Mouse (Mus musculus): Measurements from ENCODE around the gene Lrrc37a. TPM values are rescaled to one million over a fixed set of nuclear protein-coding genes. Genes with fewer than 3 reads are reported as not detected.
A peak's percentile ranks its signal among the peaks of the same experiment; 100 is the strongest.
"Not testable (repeated sequence)": the region's sequence is repeated elsewhere in the genome, so short reads cannot be mapped to it uniquely, and the experiment has no call there.

Lrrc37a gene
- polyA plus RNA-seq (2015; fragmentation: Nextera tagmentation; extraction: Ambion mirVana): not detected in 2 replicates

DNA sequence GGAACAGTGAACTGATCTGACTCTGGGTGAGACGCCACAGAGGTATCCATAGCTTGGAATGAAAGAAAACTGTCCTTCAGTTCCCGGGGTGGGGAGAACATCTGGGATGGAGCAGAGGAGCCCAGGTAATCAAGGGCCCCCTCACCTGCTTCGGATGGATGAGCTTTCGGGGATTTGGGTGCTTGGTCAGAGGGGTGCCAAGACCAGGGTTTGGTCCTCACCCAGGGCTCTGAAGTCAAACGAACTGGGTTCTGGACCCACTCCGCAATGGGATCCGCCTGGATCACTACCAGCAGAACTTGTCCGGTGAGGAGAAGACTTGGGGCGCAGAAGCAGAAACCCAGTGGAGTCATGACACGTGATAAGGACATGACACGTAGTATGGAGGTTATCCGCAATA lies at the start of gene Lrrc37a:
Gene Lrrc37a, minus strand, starts transcription at position 101 of the 400 bp plus-strand sequence.
- H3K4me1 ChIP-seq: no peaks in the 10 kb centered on the region
- ATAC-seq (replicated peaks): no peak
- H3K27me3 ChIP-seq: no peaks in the 10 kb centered on the region
- H3K4me2 ChIP-seq (replicated peaks): no peak within 1 kb of the TSS
- no peak within 1 kb of the TSS for H3K9ac ChIP-seq (replicated peaks)
- no peaks in the 10 kb centered on the region for H3K36me3 ChIP-seq
- H3K9me3 ChIP-seq: no peaks in the 10 kb centered on the region
- no peak within 1 kb of the TSS for H3K4me3 ChIP-seq
- WGBS: 94% methylated on average over 12 of the region's 12 CpGs
- no peak within 1 kb of the TSS for H3K27ac ChIP-seq (replicated peaks)

DNA sequence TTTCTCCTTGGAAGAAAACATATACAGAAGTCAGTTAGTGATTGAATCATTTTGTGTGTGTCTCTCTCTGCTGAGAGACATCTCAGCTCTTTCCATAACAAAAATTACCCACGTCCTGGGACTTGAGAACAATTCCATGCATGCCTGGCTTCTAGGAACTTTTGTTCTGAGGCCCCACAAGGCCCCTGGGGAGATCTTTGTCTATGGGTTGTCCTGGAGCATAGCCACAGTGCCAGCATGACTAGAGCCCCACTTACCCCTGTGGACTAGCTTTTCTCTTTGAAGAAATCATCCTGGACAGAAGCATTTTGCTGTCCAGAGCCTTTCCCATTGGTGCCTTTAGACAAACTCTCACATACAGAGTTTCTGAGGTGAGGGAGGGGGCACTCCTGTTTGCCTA lies 30.6 kb upstream of the Lrrc37a start:
- not testable (repeated sequence) for ATAC-seq (replicated peaks); H3K4me3 ChIP-seq; H3K36me3 ChIP-seq; H3K27ac ChIP-seq (replicated peaks); H3K4me2 ChIP-seq (replicated peaks); H3K4me1 ChIP-seq; H3K27me3 ChIP-seq; H3K9ac ChIP-seq (replicated peaks); H3K9me3 ChIP-seq
- WGBS: 19% methylated on average over 1 of the region's 1 CpGs

DNA sequence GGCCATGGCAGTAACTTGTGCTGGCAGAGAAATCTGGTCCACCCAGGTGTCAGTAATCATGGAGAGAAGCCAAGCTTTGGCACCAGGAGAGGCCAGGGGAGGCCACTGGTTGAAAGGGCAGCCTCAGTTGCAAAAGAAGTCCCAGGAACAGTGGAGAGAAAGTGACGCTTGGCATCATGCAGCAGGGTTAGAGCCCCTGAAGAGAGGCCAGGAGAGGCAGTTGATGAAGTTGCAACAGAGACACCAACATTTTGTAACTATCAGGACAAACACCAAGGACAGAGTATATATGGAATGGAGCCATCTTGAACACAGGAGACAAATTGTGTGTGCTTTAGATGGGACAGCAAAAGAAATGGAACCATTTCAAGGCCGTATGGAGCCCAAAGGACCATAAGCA lies 7.7 kb upstream of the Lrrc37a start:
- Histone ChIP-seq H3K4me1 (no peaks in the 10 kb centered on the region), H3K27me3 (no peaks in the 10 kb centered on the region), H3K4me2 (replicated peaks) (no peak overlapping the region), H3K27ac (replicated peaks) (no peak overlapping the region), H3K9ac (replicated peaks) (no peak overlapping the region), H3K9me3 (0 out of 2 replicates have a peak, but pooled peaks cover 3% of the 10 kb centered on the region), H3K4me3 (no peak overlapping the region), H3K36me3 (no peaks in the 10 kb centered on the region)
- WGBS: 80% methylated on average over 2 of the region's 2 CpGs
- ATAC-seq (replicated peaks): no peak

DNA sequence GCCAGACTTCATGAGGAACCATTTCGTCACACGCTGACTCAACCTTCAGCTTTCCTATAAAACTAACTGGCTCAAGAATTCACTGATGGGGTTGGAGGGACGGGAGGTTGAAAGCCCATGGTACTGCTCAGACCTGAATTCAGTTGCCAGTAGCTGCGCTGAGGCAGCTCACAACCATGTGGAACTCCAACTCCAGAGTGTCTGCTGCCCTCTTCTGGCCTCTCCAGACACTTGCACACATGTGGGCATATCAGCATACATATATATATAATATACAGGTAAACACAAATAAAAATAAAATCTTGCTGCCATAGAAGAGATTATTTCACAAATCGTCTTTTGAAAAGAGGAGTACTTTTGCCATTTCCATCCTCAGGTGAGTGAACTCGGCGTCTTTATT lies 40.0 kb downstream of the Lrrc37a start:
- no peak overlapping the region for H3K4me2 ChIP-seq (replicated peaks)
- H3K4me1 ChIP-seq: no peaks in the 10 kb centered on the region
- H3K27ac ChIP-seq (replicated peaks): no peak overlapping the region
- ATAC-seq (replicated peaks): no peak
- H3K9ac ChIP-seq (replicated peaks): no peak overlapping the region
- 72% methylated on average over 7 of the region's 7 CpGs for WGBS
- no peaks in the 10 kb centered on the region for H3K9me3 ChIP-seq
- no peaks in the 10 kb centered on the region for H3K27me3 ChIP-seq
- H3K4me3 ChIP-seq: no peak overlapping the region
- H3K36me3 ChIP-seq: no peaks in the 10 kb centered on the region

DNA sequence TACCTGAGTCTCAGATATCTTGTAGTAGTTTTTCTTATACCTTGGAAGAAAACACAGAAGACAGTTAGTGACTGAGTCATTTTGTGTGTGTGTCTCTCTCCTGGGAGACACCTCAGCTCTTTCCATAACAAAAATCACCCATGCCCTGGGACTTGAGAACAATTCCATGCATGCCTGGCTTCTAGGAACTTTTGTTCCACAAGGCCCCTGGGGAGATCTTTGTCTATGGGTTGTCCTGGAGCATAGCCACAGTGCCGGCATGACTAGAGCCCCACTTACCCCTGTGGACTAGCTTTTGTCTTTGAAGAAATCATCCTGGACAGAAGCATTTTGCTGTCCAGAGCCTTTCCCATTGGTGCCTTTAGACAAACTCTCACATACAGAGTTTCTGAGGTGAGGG lies 53.3 kb downstream of the Lrrc37a start:
- 52% methylated on average over 1 of the region's 1 CpGs for WGBS
- not testable (repeated sequence) for H3K4me1 ChIP-seq; H3K4me2 ChIP-seq (replicated peaks); H3K36me3 ChIP-seq; H3K27ac ChIP-seq (replicated peaks); H3K4me3 ChIP-seq; H3K9ac ChIP-seq (replicated peaks); H3K9me3 ChIP-seq; H3K27me3 ChIP-seq; ATAC-seq (replicated peaks)

DNA sequence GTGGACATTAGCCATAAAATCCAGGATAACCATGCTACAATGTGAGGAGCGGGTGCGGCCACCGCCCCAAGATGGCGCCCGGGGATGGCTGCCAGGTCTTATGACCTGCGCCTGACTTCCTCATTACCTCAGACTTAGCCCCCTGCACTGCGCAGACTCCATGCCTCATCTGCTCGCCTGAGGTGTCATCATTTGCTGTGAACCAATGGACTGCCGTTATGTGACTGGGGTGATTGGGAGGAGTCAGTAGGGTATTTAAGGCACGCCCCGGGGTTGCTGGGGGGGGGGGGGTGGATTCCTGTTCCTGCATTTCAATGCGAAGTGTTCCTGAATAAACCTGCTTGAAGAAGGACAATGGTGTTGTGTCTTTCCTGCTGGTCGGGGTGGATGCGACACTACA lies 54.7 kb downstream of the Lrrc37a start:
- H3K36me3 ChIP-seq; H3K9me3 ChIP-seq; H3K27me3 ChIP-seq; H3K4me1 ChIP-seq; H3K4me3 ChIP-seq; H3K4me2 ChIP-seq (replicated peaks); H3K27ac ChIP-seq (replicated peaks); ATAC-seq (replicated peaks); H3K9ac ChIP-seq (replicated peaks): not testable (repeated sequence)
- 91% methylated on average over 14 of the region's 14 CpGs for WGBS

DNA sequence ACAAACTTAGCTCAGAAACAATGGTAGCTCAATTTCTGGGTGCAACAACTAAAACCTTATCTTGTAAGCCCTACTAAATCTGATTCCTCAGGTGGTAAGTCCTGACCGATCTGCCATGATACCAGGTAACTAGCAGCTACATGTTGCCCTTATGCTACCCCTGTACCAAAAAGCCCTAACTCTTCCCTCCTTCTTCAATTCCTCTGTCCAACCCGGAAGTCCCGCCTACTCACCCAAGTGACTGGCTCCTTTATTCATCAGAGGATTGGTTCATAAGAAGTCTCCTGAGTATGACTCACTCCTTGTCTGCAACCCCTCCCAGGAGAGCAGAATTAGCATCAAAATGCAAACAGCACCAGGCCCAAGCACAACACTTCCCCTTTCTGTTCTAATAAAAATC lies 60.7 kb downstream of the Lrrc37a start:
- Histone ChIP-seq H3K9me3 (no peaks in the 10 kb centered on the region), H3K36me3 (no peaks in the 10 kb centered on the region), H3K27me3 (no peaks in the 10 kb centered on the region), H3K4me1 (no peaks in the 10 kb centered on the region), H3K4me3 (no peak overlapping the region), H3K9ac (replicated peaks) (no peak overlapping the region), H3K4me2 (replicated peaks) (no peak overlapping the region), H3K27ac (replicated peaks) (no peak overlapping the region)
- ATAC-seq (replicated peaks): no peak
- 92% methylated on average over 3 of the region's 3 CpGs for WGBS

DNA sequence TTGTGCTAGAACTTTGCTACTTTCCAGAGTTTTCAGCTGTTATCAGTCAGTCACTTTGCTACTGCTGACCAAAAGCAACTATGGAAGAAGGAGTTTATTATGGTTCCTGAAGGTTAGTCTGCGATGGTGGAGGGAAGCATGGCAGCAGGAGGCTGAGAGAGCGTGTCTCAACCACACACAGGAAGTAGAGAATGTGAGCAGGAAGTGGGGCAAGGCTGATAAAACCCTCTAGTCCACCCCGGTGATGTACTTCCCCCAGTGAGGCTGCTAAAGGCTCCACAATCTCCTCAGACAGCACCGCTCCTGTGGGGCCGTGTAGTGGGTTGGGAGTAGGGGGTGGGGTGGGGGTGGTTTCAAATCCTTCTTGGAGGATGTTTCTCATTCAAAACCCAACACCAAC lies 68.1 kb downstream of the Lrrc37a start:
- H3K36me3 ChIP-seq: no peaks in the 10 kb centered on the region
- H3K4me3 ChIP-seq: no peak overlapping the region
- 94% methylated on average over 5 of the region's 5 CpGs for WGBS
- H3K4me1 ChIP-seq: no peaks in the 10 kb centered on the region
- H3K27me3 ChIP-seq: no peaks in the 10 kb centered on the region
- no peak for ATAC-seq (replicated peaks)
- no peak overlapping the region for H3K9ac ChIP-seq (replicated peaks)
- no peak overlapping the region for H3K27ac ChIP-seq (replicated peaks)
- no peak overlapping the region for H3K4me2 ChIP-seq (replicated peaks)
- no peaks in the 10 kb centered on the region for H3K9me3 ChIP-seq

DNA sequence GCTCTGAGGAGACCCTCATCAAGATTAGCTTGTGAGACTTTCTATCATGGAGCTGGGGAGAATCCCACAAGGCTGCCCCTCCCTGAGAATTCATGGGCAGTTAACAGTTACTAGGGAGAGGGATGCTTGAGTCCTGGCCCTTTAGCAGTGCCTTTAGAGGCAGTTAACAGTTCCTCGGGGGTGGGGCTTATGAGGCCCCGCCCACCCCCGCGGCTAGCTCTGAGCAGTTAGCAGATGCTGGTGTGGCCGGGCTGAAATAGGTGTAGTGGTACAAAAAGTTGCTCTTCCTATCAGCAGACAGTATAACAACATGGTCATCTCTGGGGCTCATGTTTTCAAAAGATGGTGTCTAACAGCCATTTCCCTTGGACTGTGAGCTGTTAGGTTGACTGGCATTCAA lies 79.4 kb downstream of the Lrrc37a start:
- Histone ChIP-seq H3K4me1 (no peaks in the 10 kb centered on the region), H3K27ac (replicated peaks) (no peak overlapping the region), H3K9ac (replicated peaks) (no peak overlapping the region), H3K9me3 (no peaks in the 10 kb centered on the region), H3K36me3 (no peaks in the 10 kb centered on the region), H3K27me3 (no peaks in the 10 kb centered on the region), H3K4me2 (replicated peaks) (no peak overlapping the region), H3K4me3 (no peak overlapping the region)
- no peak for ATAC-seq (replicated peaks)
- 47% methylated on average over 5 of the region's 5 CpGs for WGBS

DNA sequence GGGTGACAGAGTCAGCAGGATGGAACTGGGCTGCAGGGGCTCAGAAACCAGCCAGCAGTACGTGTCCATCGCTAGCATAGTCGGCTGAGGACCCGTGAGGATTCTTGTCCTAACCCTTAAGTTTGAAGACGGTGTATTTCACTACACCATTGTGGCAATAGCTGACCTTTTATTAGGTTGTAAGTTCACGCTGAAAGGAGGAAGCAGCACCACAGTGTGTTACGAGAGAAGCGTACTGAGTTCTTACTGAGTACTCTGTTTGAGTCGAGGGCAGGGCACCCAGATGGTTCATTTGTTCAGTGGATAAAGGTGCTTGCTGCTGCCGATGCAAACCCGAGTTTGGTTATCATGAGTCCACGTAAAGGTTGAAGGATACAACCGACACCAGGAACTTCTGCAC lies 84.7 kb downstream of the Lrrc37a start:
- 89% methylated on average over 13 of the region's 13 CpGs for WGBS
- Histone ChIP-seq H3K4me1 (no peaks in the 10 kb centered on the region), H3K9ac (replicated peaks) (no peak overlapping the region), H3K27me3 (no peaks in the 10 kb centered on the region), H3K36me3 (no peaks in the 10 kb centered on the region), H3K4me3 (no peak overlapping the region), H3K4me2 (replicated peaks) (no peak overlapping the region), H3K9me3 (no peaks in the 10 kb centered on the region), H3K27ac (replicated peaks) (no peak overlapping the region)
- ATAC-seq (replicated peaks): no peak

DNA sequence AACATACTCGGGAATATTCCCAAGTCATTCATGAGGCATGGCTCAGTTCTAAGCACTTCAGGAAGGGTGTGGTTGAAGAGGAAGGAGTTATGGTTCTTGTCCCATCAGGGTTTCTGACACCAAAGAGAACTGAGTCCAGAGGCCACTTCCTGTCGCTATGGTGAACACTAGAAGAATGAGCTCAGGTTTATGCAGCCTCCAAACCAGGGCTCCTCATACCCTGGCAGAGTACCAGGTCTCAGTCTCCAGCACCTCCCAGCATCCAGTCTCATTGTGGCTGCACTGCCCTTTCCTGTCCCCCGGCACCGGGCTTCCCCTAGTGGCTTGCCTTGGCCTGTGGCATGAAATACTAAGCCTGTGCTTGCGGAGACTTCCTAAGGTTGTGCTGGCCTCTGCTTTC lies 85.2 kb downstream of the Lrrc37a start:
- Histone ChIP-seq H3K27me3 (no peaks in the 10 kb centered on the region), H3K27ac (replicated peaks) (no peak overlapping the region)
- 78% methylated on average over 5 of the region's 5 CpGs for WGBS

DNA sequence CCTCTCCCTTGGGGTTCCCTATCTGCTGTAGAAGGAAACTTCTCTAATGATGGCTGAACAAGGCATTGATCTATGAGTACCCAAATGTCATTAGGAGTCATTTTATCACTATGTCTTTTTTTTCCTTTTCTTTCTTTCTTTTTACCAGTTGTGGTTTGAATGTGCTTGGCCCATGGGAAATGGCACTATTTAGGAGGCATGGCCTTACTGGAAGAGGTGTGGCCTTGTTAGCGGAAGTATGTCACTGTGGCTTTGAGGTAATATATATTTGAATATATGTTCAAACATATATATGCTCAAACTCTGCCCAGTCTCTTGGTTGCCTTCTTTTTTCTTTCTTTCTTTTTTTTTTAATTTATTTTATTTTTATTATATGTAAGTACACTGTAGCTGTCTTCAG lies 90.9 kb downstream of the Lrrc37a start:
- H3K4me2 ChIP-seq (replicated peaks): peak overlapping the region; percentile 58
- no peak overlapping the region; the same call in 1 of the 2 replicates for H3K9ac ChIP-seq (replicated peaks)
- ATAC-seq (replicated peaks): no peak
- H3K4me1 ChIP-seq: peaks cover 20% of the 10 kb centered on the region
- H3K27me3 ChIP-seq: no peaks in the 10 kb centered on the region
- H3K9me3 ChIP-seq: no peaks in the 10 kb centered on the region
- no peak overlapping the region; the same call in 1 of the 2 replicates for H3K4me3 ChIP-seq
- H3K27ac ChIP-seq (replicated peaks): no peak overlapping the region
- H3K36me3 ChIP-seq: no peaks in the 10 kb centered on the region
- 90% methylated on average over 1 of the region's 1 CpGs for WGBS

More for the DNA sequence above, 85.2 kb downstream of the Lrrc37a start:
- no peaks in the 10 kb centered on the region for H3K36me3 ChIP-seq
- H3K9ac ChIP-seq (replicated peaks): no peak overlapping the region
- ATAC-seq (replicated peaks): no peak
- H3K4me3 ChIP-seq: no peak overlapping the region
- H3K4me1 ChIP-seq: no peaks in the 10 kb centered on the region
- no peaks in the 10 kb centered on the region for H3K9me3 ChIP-seq
- H3K4me2 ChIP-seq (replicated peaks): no peak overlapping the region

DNA sequence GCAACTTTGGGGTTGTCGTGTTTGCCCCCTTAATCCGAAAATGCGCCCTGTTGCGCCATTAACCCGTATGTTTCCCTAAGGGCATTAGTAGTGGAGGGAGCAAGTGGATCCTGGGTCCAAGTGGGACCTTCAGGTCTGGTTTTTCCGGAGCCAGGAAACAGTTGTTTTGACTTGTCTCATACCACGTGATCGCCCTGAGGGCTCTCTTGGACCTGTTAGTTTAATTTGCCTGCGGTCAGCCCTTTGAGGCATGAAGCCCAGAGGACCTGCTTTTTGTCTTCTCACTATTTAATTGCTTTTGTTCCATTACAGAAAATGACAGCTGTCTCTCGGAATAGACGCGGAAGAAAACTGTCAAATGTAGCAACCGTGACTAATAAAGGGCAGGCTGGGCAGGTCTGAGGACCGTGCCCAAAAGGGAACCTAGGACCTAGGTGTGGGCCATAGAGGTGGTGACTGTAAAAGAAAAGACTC lies 91.4 kb downstream of the Lrrc37a start:
- no peaks in the 10 kb centered on the region for H3K9me3 ChIP-seq
- H3K27ac ChIP-seq (replicated peaks): peak overlapping the region; percentile 59; the same call in 1 of the 2 replicates
- WGBS: 1% methylated on average over 14 of the region's 14 CpGs
- no peaks in the 10 kb centered on the region for H3K27me3 ChIP-seq
- peak overlapping the region; percentile 59 for H3K4me3 ChIP-seq
- H3K9ac ChIP-seq (replicated peaks): peak overlapping the region; percentile 53
- H3K36me3 ChIP-seq: no peaks in the 10 kb centered on the region
- peak; percentile 44; the same call in 1 of the 2 replicates for ATAC-seq (replicated peaks)
- peaks cover 20% of the 10 kb centered on the region for H3K4me1 ChIP-seq
- H3K4me2 ChIP-seq (replicated peaks): peak overlapping the region; percentile 58
